8 mouse cellular contexts compared by ENCODE assay signal in genomic region chr11:62846961-62847654, GRCm38 (mm10). TPM values are rescaled to one million over a fixed set of nuclear protein-coding genes. Genes with fewer than 3 reads are reported as not detected.
DNase-seq lines count a peak whose midpoint lies in the region; ATAC-seq and TF ChIP-seq lines count a peak whose summit lies in the region.

Fbxw10 (plus strand) TSS chr11:62847069.

- 39% methylated on average over 12 of the region's 12 CpGs for WGBS in heart, postnatal 0 days
- 31% methylated on average over 12 of the region's 12 CpGs for WGBS in midbrain, embryonic 10.5 days

- H3K27me3 ChIP-seq in heart, postnatal 0 days (ENCODE audit: control insufficient read depth, insufficient read depth, low read length), result no peaks in the 10 kb centered on the region
- no peaks in the 10 kb centered on the region for H3K27me3 ChIP-seq in midbrain, embryonic 10.5 days (ENCODE audit: low read depth, poor library complexity, severe bottlenecking)

- TF ChIP-seq CTCF in heart, postnatal 0 days (IDR thresholded peaks at IDR 0.05; ENCODE audit: low read depth), result no peak

- no peak within 1 kb of the TSS for H3K27ac ChIP-seq in heart, postnatal 0 days (ENCODE audit: low read depth)
- H3K27ac ChIP-seq in midbrain, embryonic 10.5 days (replicated peaks), result peak within 1 kb of the TSS; percentile 70

- DNase-seq in right cerebral cortex, adult 2 months (ENCODE audit: low spot score in 2 of 2), result peak; percentile 18 to 31
- no peak for DNase-seq in right cerebral cortex, postnatal 10 days (ENCODE audit: low spot score in 2 of 2)
- peak; percentile 78 for DNase-seq in embryo, embryonic 11 days
- peak; percentile 35 for DNase-seq in heart, postnatal 0 days (ENCODE audit: low spot score)
- peak; percentile 21 to 36 for DNase-seq in layer of hippocampus, postnatal 14 days (ENCODE audit: low spot score in 2 of 2)
- DNase-seq in midbrain, embryonic 10.5 days (ENCODE audit: low spot score), result peak; percentile 16
- DNase-seq in thymus, postnatal 14 days, result peak; percentile 47
- DNase-seq in right cerebral cortex, postnatal 36 days (ENCODE audit: low spot score in 2 of 2), result no peak

- no peak for ATAC-seq in heart, postnatal 0 days (ENCODE audit: insufficient read depth, low read depth)

- no peaks in the 10 kb centered on the region for H3K36me3 ChIP-seq in heart, postnatal 0 days (replicated peaks; ENCODE audit: control insufficient read depth, insufficient read depth, low read length)
- H3K36me3 ChIP-seq in midbrain, embryonic 10.5 days, result no peaks in the 10 kb centered on the region

- peak within 1 kb of the TSS; percentile 24; the same call in 1 of the 2 replicates for H3K4me2 ChIP-seq in heart, postnatal 0 days (ENCODE audit: low read depth, low read length)

- no peak for TF ChIP-seq EP300 in heart, postnatal 0 days (IDR thresholded peaks at IDR 0.05; ENCODE audit: low read depth)

- H3K4me1 ChIP-seq in heart, postnatal 0 days (ENCODE audit: control insufficient read depth, insufficient read depth), result no peaks in the 10 kb centered on the region
- peaks cover 17% of the 10 kb centered on the region for H3K4me1 ChIP-seq in midbrain, embryonic 10.5 days

- H3K4me3 ChIP-seq in heart, postnatal 0 days (ENCODE audit: low read depth, low read length), result peak within 1 kb of the TSS; percentile 3; the same call in 1 of the 2 replicates
- peak within 1 kb of the TSS; percentile 40 for H3K4me3 ChIP-seq in midbrain, embryonic 10.5 days

- no peak within 1 kb of the TSS; the same call in 1 of the 2 replicates for H3K9ac ChIP-seq in heart, postnatal 0 days (replicated peaks; ENCODE audit: low read depth, low read length)

- no peaks in the 10 kb centered on the region for H3K9me3 ChIP-seq in heart, postnatal 0 days (replicated peaks; ENCODE audit: control insufficient read depth, low read length)
- no peaks in the 10 kb centered on the region for H3K9me3 ChIP-seq in midbrain, embryonic 10.5 days (replicated peaks)

RNA-seq across cellular contexts. Expression of gene Fbxw10, which starts in this region (rescaled TPM):
- 0.15 TPM in 1 of 2 replicates, not detected in the other for total RNA-seq in heart, postnatal 0 days (2014; rRNA removed; ENCODE audit: low replicate concordance)
- 0.26 and 0.32 TPM in 2 replicates for polyA plus RNA-seq in heart, postnatal 0 days (2015; fragmentation: Nextera tagmentation; extraction: Ambion mirVana)
- total RNA-seq in layer of hippocampus, postnatal 14 days (2021), result 1 to 10 TPM in 1 of 2 experiments, under 1 TPM in 1; 0.62 to 1.5 TPM
- polyA plus RNA-seq in midbrain, embryonic 10.5 days (2016; fragmentation: Nextera tagmentation; extraction: Ambion mirVana), result 0.41 and 0.62 TPM in 2 replicates

Comparison
In these comparisons a context has a peak if more than half of its experiments do, and no peak if none do; other contexts are left out.
1. DNase-seq: peak in right cerebral cortex, adult 2 months (2 of 2), embryo, embryonic 11 days (single experiment), layer of hippocampus, postnatal 14 days (2 of 2) and thymus, postnatal 14 days (single experiment); none in right cerebral cortex, postnatal 10 days (0 of 2) and right cerebral cortex, postnatal 36 days (0 of 2).
2. Peak in DNase-seq, H3K4me3 ChIP-seq and H3K4me2 ChIP-seq in heart, postnatal 0 days; RNA of the gene not detected or under 1 TPM.
3. Peak in DNase-seq, H3K4me3 ChIP-seq and H3K27ac ChIP-seq in midbrain, embryonic 10.5 days; RNA of the gene not detected or under 1 TPM.